Mouse (Mus musculus) liver, embryonic 14.5 days (tissue): ENCODE data around the gene Ilf2.

Experiments used
- CTCF ChIP-seq: IDR thresholded peaks from 2 replicates; pipeline ENCODE4 v1.5.1; 2016; ENCODE audit warnings: antibody characterized with exemption, low read depth, control low read depth
- EP300 ChIP-seq: IDR thresholded peaks from 2 replicates; pipeline ENCODE4 v1.6.1; 2016; ENCODE audit warnings: antibody characterized with exemption, low read depth

- TF ChIP-seq CTCF: no peak
- TF ChIP-seq EP300: no peak
Observed at GRCm38 (mm10) chr3:90488576-90488975, 12.7 kb downstream of the Ilf2 start.
